Mouse (Mus musculus) kidney, adult 2 months (tissue): ENCODE measurements at regions not wholly inside any gene's neighbourhood (a gene's known extent, or its start where the extent isn't known, plus 50 kb on each side); places are given as distances from the start of the nearest gene placed in this dataset.

ENCODE experiments used
- CTCF ChIP-seq: fragments of 200-500 bp; conservative IDR thresholded peaks from 2 replicates; pipeline ENCODE4 v1.5.1; 2011; ENCODE audit warnings: low read depth, mild to moderate bottlenecking, control low read depth, low read length, moderate library complexity, mixed read lengths; ENCODE audit not compliant: insufficient read depth, insufficient read length
- POLR2A ChIP-seq: fragments of 200-500 bp; IDR thresholded peaks from one replicate; pipeline ENCODE4 v1.6.1; 2011; ENCODE audit warnings: low read depth, low read length, control low read depth

- TF ChIP-seq CTCF (no peak), POLR2A (no peak)
Observed at GRCm38 (mm10) chr4:64437744-64438594, 391.2 kb upstream of the Tnc start.
